10 mouse cellular contexts compared by ENCODE assay signal in genomic region chr19:45338182-45338581, GRCm38 (mm10). TPM values are rescaled to one million over a fixed set of nuclear protein-coding genes. Genes with fewer than 3 reads are reported as not detected.
DNase-seq lines count a peak whose midpoint lies in the region; ATAC-seq and TF ChIP-seq lines count a peak whose summit lies in the region.
"Had no signal": no experiment of that assay in that cellular context is flagged by ENCODE, and none has a peak within 500 bp of the region (broad histone marks: within the 10 kb centered on the region; RNA-seq: fewer than 3 reads in every experiment).

No protein-coding gene starts in this region.

- WGBS in forebrain, embryonic 13.5 days, result 43% methylated on average over 10 of the region's 10 CpGs
- WGBS in forebrain, embryonic 10.5 days, result 84% methylated on average over 10 of the region's 10 CpGs
- WGBS in olfactory bulb, adult 2 months, result 17% methylated on average over 10 of the region's 10 CpGs
- 76% methylated on average over 10 of the region's 10 CpGs for WGBS in heart, embryonic 12.5 days

- H3K9ac ChIP-seq in forebrain, embryonic 13.5 days, result no peak overlapping the region
- H3K9ac ChIP-seq in heart, embryonic 12.5 days, result no peak overlapping the region

- no peaks in the 10 kb centered on the region for H3K9me3 ChIP-seq in forebrain, embryonic 13.5 days (replicated peaks)
- H3K9me3 ChIP-seq in forebrain, embryonic 10.5 days, result no peaks in the 10 kb centered on the region
- no peaks in the 10 kb centered on the region for H3K9me3 ChIP-seq in heart, embryonic 12.5 days (replicated peaks)

- no peaks in the 10 kb centered on the region for H3K36me3 ChIP-seq in forebrain, embryonic 13.5 days (ENCODE audit: poor library complexity, severe bottlenecking)
- H3K36me3 ChIP-seq in forebrain, embryonic 10.5 days (replicated peaks), result no peaks in the 10 kb centered on the region
- H3K36me3 ChIP-seq in heart, embryonic 12.5 days, result no peaks in the 10 kb centered on the region

- DNase-seq in forebrain, embryonic 10.5 days (ENCODE audit: extremely low spot score, low spot score), result no peak
- DNase-seq in left cerebral cortex, adult 9 months (ENCODE audit: low spot score in 2 of 2), result peak; percentile 78 to 81
- no peak for DNase-seq in MN1 (ENCODE audit: low spot score)
- DNase-seq: cerebellum, adult 2 months; kidney, postnatal 25 days had no signal

- H3K4me1 ChIP-seq in forebrain, embryonic 13.5 days, result peaks cover 11% of the 10 kb centered on the region
- H3K4me1 ChIP-seq in forebrain, embryonic 10.5 days, result 0 out of 2 replicates have a peak, but pooled peaks cover 4% of the 10 kb centered on the region
- H3K4me1 ChIP-seq in olfactory bulb, adult 2 months (ENCODE audit: control insufficient read depth, insufficient read depth, low read length), result peaks cover 4% of the 10 kb centered on the region; the same call in 1 of the 2 replicates
- H3K4me1 ChIP-seq in heart, embryonic 12.5 days (replicated peaks), result no peaks in the 10 kb centered on the region

- peak overlapping the region; percentile 29 for H3K4me2 ChIP-seq in forebrain, embryonic 13.5 days
- no peak overlapping the region for H3K4me2 ChIP-seq in heart, embryonic 12.5 days

- H3K27ac ChIP-seq in forebrain, embryonic 13.5 days, result peak overlapping the region; percentile 75
- no peak overlapping the region for H3K27ac ChIP-seq in forebrain, embryonic 10.5 days
- peak overlapping the region; percentile 96 for H3K27ac ChIP-seq in olfactory bulb, adult 2 months (ENCODE audit: insufficient read depth, low read depth, low read length)
- H3K27ac ChIP-seq in heart, embryonic 12.5 days (ENCODE audit: poor library complexity, severe bottlenecking), result no peak overlapping the region

- TF ChIP-seq POLR2A in olfactory bulb, adult 2 months (IDR thresholded peaks at IDR 0.05; ENCODE audit: insufficient read depth, low read depth, low read length), result no peak

- no peak for ATAC-seq in forebrain, embryonic 13.5 days
- peak; percentile 93 for ATAC-seq in frontal cortex, adult (ENCODE audit: low TSS enrichment)
- no peak for ATAC-seq in granulocyte monocyte progenitor cell, adult 5-6 weeks (replicated peaks; ENCODE audit: poor library complexity, severe bottlenecking)
- ATAC-seq in heart, embryonic 12.5 days (ENCODE audit: insufficient number of reproducible peaks, low FRiP score), result no peak

- no peak overlapping the region for H3K4me3 ChIP-seq in forebrain, embryonic 13.5 days
- H3K4me3 ChIP-seq in forebrain, embryonic 10.5 days, result no peak overlapping the region
- H3K4me3 ChIP-seq in olfactory bulb, adult 2 months (ENCODE audit: insufficient read depth, low read depth, low read length), result peak overlapping the region; percentile 29
- no peak overlapping the region for H3K4me3 ChIP-seq in heart, embryonic 12.5 days

- TF ChIP-seq CTCF in olfactory bulb, adult 2 months (IDR thresholded peaks at IDR 0.05; ENCODE audit: insufficient read depth, low read depth, low read length), result no peak

- H3K27me3 ChIP-seq in forebrain, embryonic 13.5 days, result no peaks in the 10 kb centered on the region
- no peaks in the 10 kb centered on the region; the same call in 1 of the 2 replicates for H3K27me3 ChIP-seq in forebrain, embryonic 10.5 days (ENCODE audit: poor library complexity, severe bottlenecking)
- 0 out of 2 replicates have a peak, but pooled peaks cover 5% of the 10 kb centered on the region for H3K27me3 ChIP-seq in heart, embryonic 12.5 days (replicated peaks)

RNA-seq across cellular contexts. Expression of gene Btrc, which starts 25.4 kb away (rescaled TPM):
- 51.4 and 54.9 TPM in 2 replicates for polyA plus RNA-seq in forebrain, embryonic 13.5 days (2015; fragmentation: Nextera tagmentation; extraction: Ambion mirVana)
- 47.4 and 50.3 TPM in 2 replicates for polyA plus RNA-seq in forebrain, embryonic 10.5 days (2016; fragmentation: Nextera tagmentation; extraction: Ambion mirVana)
- polyA plus RNA-seq in olfactory bulb, adult 2 months (2012; ENCODE audit: insufficient read depth, insufficient read length, low replicate concordance, missing spikeins), result not detected in 2 replicates
- total RNA-seq in granulocyte monocyte progenitor cell, adult 5-6 weeks (2014; fragmentation: Nextera tagmentation), result 19.4 and 20.1 TPM in 2 replicates
- total RNA-seq in granulocyte monocyte progenitor cell, adult 5-6 weeks (2017), result 16.0 and 17.6 TPM in 2 replicates
- polyA plus RNA-seq in heart, embryonic 12.5 days (2016; fragmentation: Nextera tagmentation; extraction: Ambion mirVana), result 40.0 and 44.3 TPM in 2 replicates

Comparison
In these comparisons a context has a peak if more than half of its experiments do, and no peak if none do; other contexts are left out.
1. H3K27ac ChIP-seq: peak in forebrain, embryonic 13.5 days (single experiment) and olfactory bulb, adult 2 months (single experiment); none in forebrain, embryonic 10.5 days (single experiment) and heart, embryonic 12.5 days (single experiment).
2. DNase-seq: peak in left cerebral cortex, adult 9 months (2 of 2); none in forebrain, embryonic 10.5 days (single experiment) and MN1 (single experiment).